Mouse (Mus musculus) midbrain, embryonic 12.5 days (tissue): ENCODE results near the gene Tmem208. TPM values are rescaled to one million over a fixed set of nuclear protein-coding genes. Genes with fewer than 3 reads are reported as not detected.
A peak's percentile ranks its signal among the peaks of the same experiment; 100 is the strongest.

Experiments
- ATAC-seq: fragments of 200-750 bp; cut with Nextera tagmentation; 2 replicates; pipeline ENCODE4 v1.8.0; 2017; ENCODE audit warnings: low read depth, moderate TSS enrichment, moderate library complexity; ENCODE audit not compliant: low FRiP score
- H3K27ac ChIP-seq: fragments of 300-500 bp; sonication (generic); replicated peaks from 2 replicates; pipeline ENCODE4 v1.5.1; 2016; ENCODE audit warnings: mild to moderate bottlenecking
- H3K27me3 ChIP-seq: fragments of 300-500 bp; sonication (generic); 2 replicates; pipeline ENCODE4 v1.6.1; 2016; ENCODE audit warnings: mild to moderate bottlenecking
- H3K36me3 ChIP-seq: fragments of 300-500 bp; sonication (generic); 2 replicates; pipeline ENCODE4 v1.6.1; 2016
- H3K4me1 ChIP-seq: fragments of 300-500 bp; sonication (generic); 2 replicates; pipeline ENCODE4 v1.6.1; 2016
- H3K4me2 ChIP-seq: fragments of 300-500 bp; sonication (generic); replicated peaks from 2 replicates; pipeline ENCODE4 v1.6.1; 2016; ENCODE audit warnings: mild to moderate bottlenecking, moderate library complexity
- H3K4me3 ChIP-seq: fragments of 300-500 bp; sonication (generic); 2 replicates; pipeline ENCODE4 v1.5.1; 2016; ENCODE audit warnings: mild to moderate bottlenecking
- H3K9ac ChIP-seq: fragments of 300-500 bp; sonication (generic); replicated peaks from 2 replicates; pipeline ENCODE4 v1.6.1; 2016; ENCODE audit warnings: mild to moderate bottlenecking, moderate library complexity
- H3K9me3 ChIP-seq: fragments of 300-500 bp; sonication (generic); 2 replicates; pipeline ENCODE4 v1.6.1; 2016; ENCODE audit warnings: mild to moderate bottlenecking
- WGBS: fragments of 180-500 bp; shearing (Covaris S2); methylation state at CpG from one replicate; pipeline ENCODE4 v1.1.7; 2016; 5-methylcytosine and 5-hydroxymethylcytosine counted together
- microRNA counts: library from miRNA; unstranded; fragments of <30 nt; microRNA quantifications from one replicate; lab custom pipeline; 2017
- microRNA-seq: library from miRNA; unstranded; fragments of <30 nt; microRNA quantifications from one replicate; pipeline ENCODE4, GENCODE M21; 2017
- polyA plus RNA-seq: library from polyadenylated mRNA; unstranded; fragments of >200 nt; fragmentation: Nextera tagmentation; extraction: Ambion mirVana; gene quantifications from 2 replicates; pipeline ENCODE4 v1.2.1, GENCODE M21; 2016

The Tmem208 gene
- polyA plus RNA-seq, 1 experiment from 2014 or later: 93.7 TPM

- Histone ChIP-seq H3K27ac (no peak overlapping the region), H3K9me3 (no peaks in the 10 kb centered on the region), H3K36me3 (0 out of 2 replicates have a peak, but pooled peaks cover 3% of the 10 kb centered on the region), H3K4me3 (no peak overlapping the region), H3K4me1 (peaks cover 9% of the 10 kb centered on the region; the same call in 1 of the 2 replicates), H3K4me2 (no peak overlapping the region), H3K27me3 (peaks cover 16% of the 10 kb centered on the region), H3K9ac (no peak overlapping the region)
- WGBS: 78% methylated on average over 9 of the region's 9 CpGs
- ATAC-seq: no peak
These were observed 46.3 kb downstream of the Tmem208 start for GRCm38 (mm10) chr8:105372473-105372872.

- Histone ChIP-seq H3K9ac (no peak within 1 kb of the TSS), H3K27ac (no peak within 1 kb of the TSS), H3K4me1 (peaks cover 9% of the 10 kb centered on the region; the same call in 1 of the 2 replicates), H3K4me3 (no peak within 1 kb of the TSS), H3K27me3 (peaks cover 16% of the 10 kb centered on the region), H3K9me3 (no peaks in the 10 kb centered on the region), H3K4me2 (peak within 1 kb of the TSS; percentile 48; the same call in 1 of the 2 replicates), H3K36me3 (0 out of 2 replicates have a peak, but pooled peaks cover 3% of the 10 kb centered on the region)
- WGBS: 72% methylated on average over 2 of the region's 2 CpGs
- no peak for ATAC-seq
These were observed 46.9 kb downstream of the Tmem208 start, which contains the start of gene Plekhg4 for GRCm38 (mm10) chr8:105373032-105373431. Gene Plekhg4, plus strand, starts transcription at chr8:105373274.

- ATAC-seq: no peak; the same call in 1 of the 2 replicates
- H3K4me2 ChIP-seq: peak overlapping the region; percentile 48
- peaks cover 9% of the 10 kb centered on the region; the same call in 1 of the 2 replicates for H3K4me1 ChIP-seq
- peak overlapping the region; percentile 21 for H3K4me3 ChIP-seq
- H3K9ac ChIP-seq: no peak overlapping the region
- no peak overlapping the region for H3K27ac ChIP-seq
- WGBS: 24% methylated on average over 33 of the region's 33 CpGs
- no peaks in the 10 kb centered on the region for H3K36me3 ChIP-seq
- H3K9me3 ChIP-seq: no peaks in the 10 kb centered on the region
- H3K27me3 ChIP-seq: peaks cover 16% of the 10 kb centered on the region
These were observed 48.4 kb downstream of the Tmem208 start for GRCm38 (mm10) chr8:105374513-105374966.

GRCm38 (mm10) chr8:105378673-105379072 is 52.5 kb downstream of the Tmem208 start:
- Histone ChIP-seq H3K27me3 (peaks cover 7% of the 10 kb centered on the region; the same call in 1 of the 2 replicates), H3K9ac (no peak overlapping the region), H3K27ac (no peak overlapping the region), H3K36me3 (no peaks in the 10 kb centered on the region), H3K4me1 (peaks cover 9% of the 10 kb centered on the region; the same call in 1 of the 2 replicates), H3K4me3 (no peak overlapping the region), H3K9me3 (no peaks in the 10 kb centered on the region), H3K4me2 (no peak overlapping the region)
- ATAC-seq: no peak
- 82% methylated on average over 19 of the region's 19 CpGs for WGBS

- Histone ChIP-seq H3K4me1 (no peaks in the 10 kb centered on the region), H3K36me3 (no peaks in the 10 kb centered on the region), H3K4me2 (no peak overlapping the region), H3K27ac (no peak overlapping the region), H3K9me3 (no peaks in the 10 kb centered on the region), H3K27me3 (no peaks in the 10 kb centered on the region; the same call in 1 of the 2 replicates), H3K9ac (no peak overlapping the region), H3K4me3 (no peak overlapping the region)
- ATAC-seq: no peak
- 90% methylated on average over 12 of the region's 12 CpGs for WGBS
These were observed 54.2 kb downstream of the Tmem208 start for GRCm38 (mm10) chr8:105380308-105380707.

GRCm38 (mm10) chr8:105384070-105384469 is 57.9 kb downstream of the Tmem208 start:
- no peaks in the 10 kb centered on the region for H3K9me3 ChIP-seq
- H3K4me1 ChIP-seq: no peaks in the 10 kb centered on the region
- no peak overlapping the region for H3K4me2 ChIP-seq
- no peak overlapping the region for H3K4me3 ChIP-seq
- H3K27me3 ChIP-seq: no peaks in the 10 kb centered on the region
- no peak overlapping the region for H3K9ac ChIP-seq
- ATAC-seq: no peak
- no peaks in the 10 kb centered on the region for H3K36me3 ChIP-seq
- no peak overlapping the region for H3K27ac ChIP-seq
- 94% methylated on average over 2 of the region's 2 CpGs for WGBS

MicroRNAs within 50 kb of the gene (microRNA counts, 519-probe panel; counts per million panel counts)
- 3,332 counts per million, percentile 15 among the panel's probes with 10 or more counts for microRNA mmu-miR-328 (lab: Ali Mortazavi, UCI)

Small RNA genes within 50 kb of the gene (microRNA-seq; reads per million reads assigned to microRNA genes)
- not detected for gene Gm27320
- 386 reads per million, percentile 67 among the genes with 10 or more reads in this experiment for gene Mir328

Other genes starting within 250 kb of the Tmem208 start
- not detected in 2 replicates for gene Ces3b, start 242.6 kb upstream of the Tmem208 start, polyA plus RNA-seq
- not detected in 2 replicates for gene Ces4a, start 194.6 kb upstream of the Tmem208 start, polyA plus RNA-seq
- gene Cbfb, start 155.7 kb upstream of the Tmem208 start, polyA plus RNA-seq: 46.0 and 49.0 TPM in 2 replicates
- gene D230025D16Rik, start 101.2 kb upstream of the Tmem208 start, polyA plus RNA-seq: 29.9 and 30.5 TPM in 2 replicates
- gene B3gnt9, start 71.2 kb upstream of the Tmem208 start, polyA plus RNA-seq: 7.6 and 9.8 TPM in 2 replicates
- 11.0 and 14.6 TPM in 2 replicates for gene Tradd, start 61.7 kb upstream of the Tmem208 start, polyA plus RNA-seq
- gene Fbxl8, start 61.7 kb upstream of the Tmem208 start, polyA plus RNA-seq: 0.77 and 0.87 TPM in 2 replicates
- gene Hsf4, start 56.6 kb upstream of the Tmem208 start, polyA plus RNA-seq: 0.14 TPM in 1 of 2 replicates, not detected in the other
- gene Nol3, start 50.2 kb upstream of the Tmem208 start, polyA plus RNA-seq: 3.3 and 3.9 TPM in 2 replicates
- 54.8 and 59.8 TPM in 2 replicates for gene 4931428F04Rik, start 36.5 kb upstream of the Tmem208 start, polyA plus RNA-seq
- gene Exoc3l, start 30.3 kb upstream of the Tmem208 start, polyA plus RNA-seq: 12.0 and 12.8 TPM in 2 replicates
- gene E2f4, start 28.7 kb upstream of the Tmem208 start, polyA plus RNA-seq: 76.6 and 76.8 TPM in 2 replicates
- gene Elmo3, start 20.8 kb upstream of the Tmem208 start, polyA plus RNA-seq: 1.7 and 2.4 TPM in 2 replicates
- 1.2 and 1.3 TPM in 2 replicates for gene Lrrc29, start 76 bp upstream of the Tmem208 start, polyA plus RNA-seq
- gene Fhod1, start 21.6 kb downstream of the Tmem208 start, polyA plus RNA-seq: 1.1 and 2.0 TPM in 2 replicates
- 4.6 and 5.4 TPM in 2 replicates for gene Slc9a5, start 22.5 kb downstream of the Tmem208 start, polyA plus RNA-seq
- 0.68 and 0.92 TPM in 2 replicates for gene Plekhg4, start 46.9 kb downstream of the Tmem208 start, polyA plus RNA-seq
- not detected in 2 replicates for gene Kctd19, start 87.1 kb downstream of the Tmem208 start, polyA plus RNA-seq
- gene Lrrc36, start 87.2 kb downstream of the Tmem208 start, polyA plus RNA-seq: 3.4 and 3.6 TPM in 2 replicates
- 86.8 and 94.2 TPM in 2 replicates for gene Tppp3, start 145.2 kb downstream of the Tmem208 start, polyA plus RNA-seq
- gene Zdhhc1, start 170.5 kb downstream of the Tmem208 start, polyA plus RNA-seq: 29.9 and 30.9 TPM in 2 replicates
- gene Hsd11b2, start 192.4 kb downstream of the Tmem208 start, polyA plus RNA-seq: 20.1 and 23.5 TPM in 2 replicates
- gene Atp6v0d1, start 239.7 kb downstream of the Tmem208 start, polyA plus RNA-seq: 107 and 110 TPM in 2 replicates